Mouse (Mus musculus) retina, adult 2 months (tissue): ENCODE measurements at regions not wholly inside any gene's neighbourhood (a gene's known extent, or its start where the extent isn't known, plus 50 kb on each side); places are given as distances from the start of the nearest gene placed in this dataset.

Source experiments
- DNase-seq: peaks from one replicate; pipeline ENCODE4 v3.0.0-alpha.2; 2012; ENCODE audit warnings: low read depth, low spot score

- DNase-seq: no peak
Measured at GRCm38 (mm10) chr11:114611690-114612089, 56.6 kb upstream of the Rpl38 start.

DNA sequence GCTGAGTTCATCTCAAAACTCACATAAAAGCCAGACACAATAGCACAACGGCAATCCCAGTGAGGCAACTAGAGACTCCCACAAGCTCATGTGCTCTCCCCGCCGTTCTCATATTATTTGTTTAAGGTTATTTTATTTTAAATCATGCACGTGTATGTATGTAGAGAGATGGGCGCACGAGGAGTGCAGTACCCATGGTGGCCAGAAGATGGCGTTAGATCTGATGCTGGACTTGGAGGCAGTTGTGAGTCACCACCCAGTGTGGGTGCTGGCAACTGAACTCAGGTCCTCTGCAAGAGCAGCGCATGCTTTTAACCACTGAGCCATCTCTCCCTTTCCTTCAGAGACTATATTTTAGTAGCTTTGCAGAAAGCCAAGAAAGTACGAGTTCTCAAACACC, 60.3 kb upstream of the Rpl38 start:
- DNase-seq: no peak

DNA sequence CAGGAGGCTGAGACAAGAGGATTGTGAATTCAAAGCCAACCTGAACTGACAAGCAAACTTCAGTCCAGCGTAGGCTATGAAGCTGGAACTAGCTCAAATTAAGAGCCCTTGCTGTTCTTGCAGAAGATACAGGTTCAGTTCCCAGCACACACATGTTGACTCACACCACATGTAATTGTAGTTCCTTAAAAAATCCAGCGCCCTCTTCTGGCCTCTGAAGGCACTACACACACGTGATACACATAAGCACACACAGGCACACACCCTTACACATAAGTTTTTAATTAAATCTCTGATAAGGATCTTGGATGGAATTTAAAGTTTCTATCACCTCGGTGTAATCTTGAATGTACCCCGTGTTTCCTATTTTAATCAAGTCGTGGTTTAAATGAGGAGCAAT, 65.2 kb upstream of the Rpl38 start:
- DNase-seq: no peak

DNA sequence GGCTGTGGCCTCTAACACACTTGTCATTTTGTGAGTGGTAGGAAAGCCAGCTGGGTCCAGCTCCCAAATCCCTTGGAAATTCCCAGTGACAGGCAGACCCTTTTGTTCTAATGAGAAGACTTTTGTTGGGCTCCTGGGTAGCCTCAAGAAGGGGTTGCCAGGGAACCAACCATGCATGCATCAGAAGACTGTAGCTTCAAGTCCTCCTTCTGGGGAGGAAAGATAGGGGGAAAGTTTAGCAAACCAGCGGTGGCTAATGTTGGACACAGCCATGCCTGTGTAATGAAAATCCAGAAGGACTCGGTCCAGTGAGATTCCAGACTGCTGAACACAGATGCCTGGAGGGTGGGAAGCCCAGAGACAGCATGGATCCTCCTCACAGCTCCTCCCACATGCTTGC, 71.1 kb upstream of the Rpl38 start:
- no peak for DNase-seq

DNA sequence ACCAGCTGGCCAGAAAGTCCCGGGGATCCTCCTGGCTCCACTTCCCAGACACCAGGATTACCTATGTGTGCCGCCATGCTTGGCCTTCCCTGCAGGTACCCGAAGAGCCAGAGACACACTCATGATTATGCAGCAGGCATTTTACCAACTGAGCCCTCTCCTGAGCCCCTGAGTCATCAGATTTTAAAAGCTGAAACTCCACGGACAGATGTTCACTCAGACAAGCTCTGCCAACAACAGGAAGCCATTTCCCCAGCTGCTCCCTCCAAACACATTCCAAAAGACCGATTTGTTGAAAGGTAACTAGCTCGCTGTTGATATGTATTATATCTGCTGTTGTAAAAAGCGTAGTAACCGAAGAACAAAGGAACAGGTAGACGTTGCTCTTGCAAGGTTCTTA, 75.4 kb upstream of the Rpl38 start:
- DNase-seq: no peak

GRCm38 (mm10) chr11:114588554-114588953, 79.8 kb upstream of the Rpl38 start:
- no peak for DNase-seq

GRCm38 (mm10) chr11:114587986-114588385, 80.3 kb upstream of the Rpl38 start:
- DNase-seq: no peak

GRCm38 (mm10) chr11:114586400-114586799, 81.9 kb upstream of the Rpl38 start:
- no peak for DNase-seq

- DNase-seq: no peak
Measured at GRCm38 (mm10) chr11:114584804-114585203, 83.5 kb upstream of the Rpl38 start.

GRCm38 (mm10) chr11:114584146-114584545, 84.2 kb upstream of the Rpl38 start:
- DNase-seq: no peak

DNA sequence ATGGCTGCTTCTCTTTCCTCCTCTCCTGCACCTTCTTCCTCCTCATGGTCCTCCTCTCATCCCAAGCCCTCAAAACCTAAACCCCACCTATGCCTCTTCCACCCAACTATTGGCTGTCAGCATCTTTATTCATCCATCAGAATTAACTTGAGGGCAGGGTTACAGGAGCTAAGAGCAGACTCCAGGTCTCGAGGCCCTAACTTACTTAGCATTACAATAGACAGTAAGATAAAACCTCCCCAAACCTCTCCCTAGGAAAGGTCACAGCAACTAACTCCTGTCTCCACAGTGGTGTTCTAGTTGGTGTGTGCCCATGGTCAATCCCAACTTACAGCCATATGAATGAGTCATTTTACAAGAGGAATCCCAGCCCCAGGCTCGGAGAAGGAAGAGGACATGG, 88.3 kb upstream of the Rpl38 start:
- DNase-seq: no peak

GRCm38 (mm10) chr11:114578551-114578950, 89.8 kb upstream of the Rpl38 start:
- no peak for DNase-seq

DNA sequence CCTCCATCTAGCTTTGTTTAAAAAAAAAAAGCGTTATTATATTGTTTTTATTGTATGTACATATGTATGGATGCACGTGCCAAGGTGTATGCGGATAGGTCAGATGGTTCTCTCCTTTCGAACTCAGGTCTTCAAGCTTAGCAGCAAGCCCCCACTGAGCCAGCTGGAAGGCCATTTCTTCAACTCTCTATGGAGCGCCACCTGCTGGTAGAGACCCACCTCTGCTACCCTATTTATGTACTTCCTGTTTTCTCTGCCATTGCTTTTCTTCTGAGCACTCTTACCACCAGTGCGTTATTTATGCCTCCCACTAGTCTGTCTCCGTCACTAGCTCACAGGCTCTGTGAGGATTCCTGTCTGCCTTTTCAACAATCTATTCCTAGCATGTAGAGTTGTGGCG, 91.5 kb upstream of the Rpl38 start:
- DNase-seq: no peak

GRCm38 (mm10) chr11:114571144-114571869, 97.0 kb upstream of the Rpl38 start:
- DNase-seq: no peak

GRCm38 (mm10) chr11:114570076-114570475, 98.2 kb upstream of the Rpl38 start:
- no peak for DNase-seq

DNA sequence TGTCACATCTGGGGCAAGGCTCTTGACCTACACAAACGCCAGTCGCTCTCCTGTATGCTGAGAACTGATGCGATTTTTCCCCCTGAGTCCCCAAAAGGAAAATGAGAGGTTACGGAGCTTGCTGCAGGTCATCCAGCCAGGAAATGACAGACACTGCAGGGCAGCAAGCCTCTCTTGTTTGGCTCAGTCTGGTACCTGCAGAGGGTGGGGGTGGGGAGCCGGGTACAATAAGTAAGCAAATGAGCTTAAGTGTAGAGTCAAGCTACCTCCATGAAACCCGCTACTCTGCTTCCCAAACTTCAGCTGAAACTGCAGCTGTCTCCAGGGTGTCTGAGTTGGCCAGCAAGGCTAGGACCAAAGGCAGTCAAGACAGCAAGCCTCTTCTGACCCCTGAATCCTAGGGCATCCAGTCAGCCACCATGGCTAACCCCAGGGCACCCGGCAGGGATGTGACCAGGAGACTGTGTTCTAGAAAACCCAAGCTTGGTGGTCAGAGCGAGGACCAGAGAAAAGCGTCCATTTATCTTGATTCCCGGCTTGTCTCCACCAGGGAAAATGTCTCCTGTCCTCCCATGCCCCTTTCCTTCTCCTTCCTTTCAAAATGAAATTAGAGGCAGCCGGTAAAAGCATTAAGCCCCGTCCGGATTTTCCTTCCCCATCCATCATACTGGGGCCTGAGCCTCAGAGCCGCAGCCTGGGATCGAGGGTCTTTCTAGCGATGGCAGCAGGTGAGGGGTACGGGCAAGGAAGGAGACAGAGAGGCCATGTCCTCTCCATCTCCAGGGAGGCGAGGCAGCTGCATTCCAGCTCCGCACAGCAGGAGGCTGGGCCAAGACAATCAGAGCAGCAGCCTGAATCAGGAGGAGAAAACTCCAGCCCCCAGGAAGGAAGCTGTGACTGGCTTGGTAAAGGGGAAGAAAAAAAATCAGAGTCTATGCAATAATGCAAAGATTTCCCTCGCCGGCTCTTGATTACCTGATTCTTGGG, 100.2 kb upstream of the Rpl38 start:
- no peak for DNase-seq

DNA sequence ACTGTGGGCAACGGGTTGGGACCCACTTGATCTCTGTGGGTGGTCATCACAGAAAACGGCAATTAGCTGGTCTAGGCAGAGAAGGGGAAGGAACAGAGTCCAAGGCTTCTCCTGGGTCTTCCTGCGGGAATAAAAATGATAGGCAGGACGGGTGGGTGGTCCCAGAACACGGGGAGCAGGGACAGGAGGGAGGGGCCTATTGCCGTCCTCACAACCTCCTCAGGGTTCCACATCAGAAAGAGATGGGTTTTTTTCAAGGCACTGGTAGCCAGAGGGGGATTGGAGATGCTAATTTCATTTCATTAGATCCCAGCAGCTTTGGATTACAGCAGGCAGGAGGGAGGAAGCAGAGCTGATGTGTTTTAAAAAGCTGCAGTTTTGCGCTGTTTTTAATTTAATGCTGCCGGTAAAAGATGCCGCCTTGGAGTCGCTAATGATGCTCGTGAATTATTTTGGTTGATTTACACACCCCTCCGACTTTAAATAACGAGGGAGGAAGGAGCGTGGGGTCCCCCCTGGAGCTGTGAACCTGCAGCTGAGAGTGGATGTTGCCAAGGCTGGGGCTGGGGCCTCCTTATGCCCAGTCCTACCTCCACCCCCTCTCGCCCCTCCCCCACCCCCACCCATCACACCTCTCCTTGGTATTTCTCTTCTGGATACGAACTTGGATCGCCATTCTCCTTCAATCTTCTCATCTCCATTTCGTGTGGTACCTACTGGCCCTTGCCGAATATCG, 101.1 kb upstream of the Rpl38 start:
- DNase-seq: no peak

DNA sequence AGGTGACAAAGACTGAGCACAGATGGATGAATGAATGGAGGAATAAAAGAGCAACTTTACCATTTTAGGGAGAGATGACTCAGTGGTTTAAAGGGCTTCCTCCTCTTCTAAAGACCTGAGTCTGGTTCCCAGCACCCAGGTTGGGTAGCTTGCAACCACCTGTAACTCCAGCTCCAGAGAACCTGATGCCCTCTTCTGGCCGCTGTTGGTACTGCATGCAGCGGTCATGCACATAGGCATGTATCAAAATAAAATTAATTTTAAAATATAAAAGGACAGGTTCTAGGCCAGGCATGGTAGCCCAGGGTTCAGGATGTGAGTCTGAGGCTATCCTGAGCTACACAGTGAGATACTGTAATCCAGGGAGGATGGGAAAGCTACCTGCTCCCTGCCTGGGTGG, 103.4 kb upstream of the Rpl38 start:
- no peak for DNase-seq

GRCm38 (mm10) chr11:114563172-114563571, 105.2 kb upstream of the Rpl38 start:
- DNase-seq: no peak

DNA sequence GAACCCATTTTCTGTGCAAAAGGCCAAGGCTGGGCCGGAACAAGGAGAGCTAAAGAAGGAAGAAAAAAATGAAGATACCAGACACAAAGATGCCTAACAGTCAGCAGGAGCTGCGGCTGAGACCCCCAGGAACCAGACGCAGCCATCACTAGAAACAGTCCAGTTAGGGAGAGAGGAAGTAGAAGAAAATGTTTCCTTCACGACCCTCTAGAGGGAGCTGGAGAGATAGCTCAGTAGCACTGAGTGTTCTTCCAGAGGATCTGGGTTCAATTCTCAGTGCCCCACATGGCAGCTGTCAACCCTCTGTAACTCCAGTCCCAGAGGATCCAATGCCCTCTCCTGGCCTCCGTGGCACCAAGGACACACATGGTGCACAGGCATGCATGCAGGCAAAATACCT, 113.7 kb upstream of the Rpl38 start:
- DNase-seq: no peak

- no peak for DNase-seq
Measured at GRCm38 (mm10) chr11:114553992-114554391, 114.3 kb upstream of the Rpl38 start.

DNA sequence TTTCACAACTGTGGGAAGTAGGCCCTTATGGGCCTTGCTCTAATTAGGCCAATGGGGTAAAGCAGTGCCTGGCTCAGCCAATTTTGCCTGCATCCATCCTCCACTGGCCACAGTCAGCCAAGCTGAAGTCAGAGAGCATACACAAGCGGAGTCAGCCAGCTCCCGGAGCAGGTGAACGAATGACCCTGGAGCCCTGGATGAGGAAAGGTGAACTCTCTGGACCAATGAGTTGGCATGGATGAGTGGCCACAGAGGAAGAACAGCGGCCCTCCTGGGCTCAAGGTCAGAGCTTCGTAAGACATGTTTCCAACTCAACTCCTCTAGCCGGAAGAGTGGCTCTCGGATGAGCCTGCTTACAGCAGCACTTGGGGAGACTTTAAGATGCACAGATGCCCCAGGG, 116.1 kb upstream of the Rpl38 start:
- no peak for DNase-seq
